Mouse (Mus musculus) adrenal gland, postnatal 14 days (tissue): ENCODE measurements around the gene Slc50a1. TPM values are rescaled to one million over a fixed set of nuclear protein-coding genes. Genes with fewer than 3 reads are reported as not detected.
A peak's percentile ranks its signal among the peaks of the same experiment; 100 is the strongest.

Source experiments
- DNase-seq: peaks from one replicate; pipeline ENCODE4 v3.0.0; 2021; ENCODE audit warnings: mixed read lengths
- total RNA-seq: library from RNA; stranded (reverse); gene quantifications from 2 replicates; pipeline ENCODE4 v1.2.3, GENCODE M21; 2021

Slc50a1 gene
- total RNA-seq, 1 experiment from 2014 or later, result 40.4 TPM

GRCm38 (mm10) chr3:89295685-89296230 is 25.4 kb upstream of the Slc50a1 start:
- no peak for DNase-seq

- DNase-seq, result no peak
Observed at GRCm38 (mm10) chr3:89294195-89294594, 23.8 kb upstream of the Slc50a1 start.

- DNase-seq, result no peak
Observed at GRCm38 (mm10) chr3:89293247-89293918, 23.0 kb upstream of the Slc50a1 start.

DNA sequence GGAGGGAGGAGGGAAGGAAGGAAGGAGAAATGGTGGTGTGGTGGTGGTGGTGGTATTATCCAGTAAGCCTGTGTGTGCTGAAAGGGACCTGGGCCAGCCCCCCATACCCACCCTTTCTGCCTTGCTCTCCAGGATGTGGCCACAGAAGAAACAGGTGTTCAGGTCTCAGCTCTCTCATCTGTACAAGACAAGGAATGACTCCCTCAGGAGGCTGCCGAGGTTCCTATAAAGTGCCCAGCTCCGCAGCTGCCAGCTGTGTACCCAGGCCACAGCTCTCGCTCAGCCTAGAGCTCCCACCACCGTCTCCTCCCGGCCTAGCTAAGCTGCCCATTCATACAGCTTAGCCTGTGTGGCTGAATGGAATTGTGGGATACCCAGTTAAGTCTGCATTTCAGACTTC is 21.9 kb upstream of the Slc50a1 start:
- DNase-seq, result no peak

DNA sequence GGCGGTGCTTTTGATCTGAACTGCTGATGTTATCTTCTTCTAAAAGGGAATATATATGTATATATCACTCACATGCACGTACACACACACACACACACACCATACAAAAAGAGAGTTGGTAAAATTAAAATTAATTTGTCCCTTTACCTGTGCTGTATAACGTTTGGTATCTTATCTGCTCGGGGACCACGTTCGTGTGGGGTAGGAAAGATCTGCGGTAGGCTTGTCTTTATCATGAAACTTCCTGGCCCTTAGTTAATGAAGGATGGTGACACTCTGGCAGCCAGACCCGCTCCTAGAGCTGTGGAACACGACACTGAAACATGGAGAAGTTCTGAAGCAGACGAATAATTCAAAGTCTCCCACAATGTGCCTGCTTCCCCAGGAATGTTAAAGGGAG is 21.5 kb upstream of the Slc50a1 start:
- no peak for DNase-seq

- DNase-seq, result peak; percentile 28
Observed at GRCm38 (mm10) chr3:89288503-89288928, 18.1 kb upstream of the Slc50a1 start.

- DNase-seq, result no peak
Observed at GRCm38 (mm10) chr3:89287286-89287685, 16.9 kb upstream of the Slc50a1 start.

DNA sequence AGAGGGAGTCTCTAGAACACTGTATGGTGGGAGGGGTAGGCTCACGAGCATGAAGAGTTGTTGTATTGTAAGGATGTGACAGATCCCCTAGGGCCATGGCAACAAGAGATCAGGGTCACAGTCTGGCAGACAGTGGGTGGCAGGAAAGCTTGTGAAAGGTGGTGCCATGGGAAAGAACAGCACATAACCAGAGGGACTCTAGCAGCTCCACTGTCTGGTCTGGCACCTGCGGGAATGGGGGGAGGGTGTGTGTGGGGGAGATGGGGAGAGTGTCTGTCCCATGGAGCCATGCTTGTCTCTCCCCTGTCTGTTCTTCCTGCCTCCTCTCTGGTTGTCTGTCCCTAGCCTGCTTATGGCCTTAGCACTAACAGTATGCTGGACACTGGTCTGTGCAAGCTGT is 15.2 kb upstream of the Slc50a1 start:
- no peak for DNase-seq

DNA sequence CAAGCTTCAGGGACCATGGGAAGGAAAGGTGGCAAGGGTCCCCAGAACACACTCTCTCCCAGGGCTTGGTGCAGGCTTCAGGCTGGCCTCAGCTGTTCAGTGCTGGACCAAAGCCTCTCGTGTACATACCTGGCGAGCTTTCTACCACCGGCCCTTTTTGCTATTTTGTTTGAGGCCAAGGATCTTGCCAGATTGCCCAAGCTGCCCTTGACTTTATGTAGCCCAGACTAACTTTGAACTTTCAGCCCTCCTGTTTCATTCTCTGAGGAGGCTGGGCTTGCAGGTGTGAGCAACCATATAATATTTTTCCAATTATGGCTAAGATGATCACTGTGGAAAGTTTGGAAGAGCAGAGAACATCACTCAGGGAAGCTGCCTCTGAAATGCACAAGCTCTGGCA is 13.9 kb upstream of the Slc50a1 start:
- no peak for DNase-seq

- no peak for DNase-seq
Observed at GRCm38 (mm10) chr3:89282291-89282643, 11.9 kb upstream of the Slc50a1 start.

- peak; percentile 92 for DNase-seq
Observed at GRCm38 (mm10) chr3:89281579-89282290, 11.4 kb upstream of the Slc50a1 start.

DNA sequence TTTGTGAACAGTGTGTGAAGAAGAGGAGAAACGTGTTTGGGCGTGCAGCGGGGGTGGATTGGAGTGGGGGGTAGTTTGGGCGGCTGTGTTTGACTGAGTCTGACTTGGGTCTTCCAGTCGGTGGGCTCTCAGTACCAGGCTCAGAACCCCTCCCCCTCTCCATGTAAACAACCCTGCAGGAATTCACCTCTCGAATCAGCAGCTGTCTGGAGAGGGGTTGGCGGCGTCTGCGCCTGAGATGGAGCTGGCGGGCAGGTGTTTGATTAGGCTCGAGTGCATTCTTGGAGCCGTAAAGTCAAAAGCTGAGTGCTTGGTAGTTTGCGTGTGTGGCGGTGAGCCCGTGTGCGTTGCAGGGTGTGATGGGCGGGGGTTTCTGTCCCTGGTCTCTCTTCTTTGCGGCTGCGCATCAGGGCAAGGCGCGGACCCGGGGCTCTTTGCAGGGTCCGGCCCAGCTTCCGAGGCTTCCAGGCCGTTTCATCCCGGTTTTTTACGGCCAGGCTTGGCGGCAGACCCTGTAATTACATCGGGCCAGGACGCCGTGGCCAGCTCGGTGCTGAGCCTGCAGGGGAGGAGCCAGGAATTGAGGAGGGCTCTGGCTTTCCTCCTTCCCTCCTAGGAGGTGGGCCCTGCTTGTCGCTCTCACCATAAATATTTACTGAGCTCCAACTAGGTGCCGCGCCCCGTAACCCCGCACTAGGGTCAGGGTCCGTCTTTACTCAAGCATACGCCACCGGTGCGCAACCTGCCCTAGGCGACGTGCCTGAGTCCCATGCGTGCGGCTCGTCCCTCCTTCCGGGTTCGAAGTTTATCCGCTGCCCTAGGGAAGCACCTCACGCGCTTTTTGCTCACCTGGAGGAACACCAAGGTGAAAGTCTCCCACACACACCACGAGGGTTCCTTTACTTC is 10.5 kb upstream of the Slc50a1 start, which contains the start of gene Efna1:
Gene Efna1, minus strand, starts transcription at position 537 of the 906 bp plus-strand sequence.
- DNase-seq, result peak; percentile 61

DNA sequence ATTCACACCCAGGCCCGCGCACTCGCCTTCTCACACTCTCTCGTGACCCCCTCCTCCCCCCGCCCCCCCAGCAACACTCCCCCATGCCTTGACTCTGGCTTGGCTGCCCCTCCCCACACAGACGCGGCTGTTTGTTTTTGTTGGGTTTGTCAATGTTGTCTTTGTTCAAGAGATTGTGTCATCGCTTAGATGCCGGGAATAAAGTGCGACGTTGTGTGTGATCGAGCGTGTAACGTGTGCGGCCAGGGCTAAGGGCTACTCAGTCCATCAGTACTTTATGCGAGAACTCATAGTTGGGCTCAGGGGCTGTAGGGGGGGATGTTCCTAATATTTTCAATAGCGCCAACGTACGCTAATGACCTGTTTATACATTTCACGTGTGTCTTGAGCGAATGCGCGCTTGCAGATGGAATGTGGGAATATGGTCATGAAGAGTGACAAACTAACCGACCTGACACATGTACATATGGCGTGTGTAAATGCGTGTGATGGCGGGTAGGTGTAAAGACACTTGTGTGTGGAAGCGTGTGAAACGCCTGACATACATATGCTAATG is 9.8 kb upstream of the Slc50a1 start:
- DNase-seq, result peak; percentile 38

DNA sequence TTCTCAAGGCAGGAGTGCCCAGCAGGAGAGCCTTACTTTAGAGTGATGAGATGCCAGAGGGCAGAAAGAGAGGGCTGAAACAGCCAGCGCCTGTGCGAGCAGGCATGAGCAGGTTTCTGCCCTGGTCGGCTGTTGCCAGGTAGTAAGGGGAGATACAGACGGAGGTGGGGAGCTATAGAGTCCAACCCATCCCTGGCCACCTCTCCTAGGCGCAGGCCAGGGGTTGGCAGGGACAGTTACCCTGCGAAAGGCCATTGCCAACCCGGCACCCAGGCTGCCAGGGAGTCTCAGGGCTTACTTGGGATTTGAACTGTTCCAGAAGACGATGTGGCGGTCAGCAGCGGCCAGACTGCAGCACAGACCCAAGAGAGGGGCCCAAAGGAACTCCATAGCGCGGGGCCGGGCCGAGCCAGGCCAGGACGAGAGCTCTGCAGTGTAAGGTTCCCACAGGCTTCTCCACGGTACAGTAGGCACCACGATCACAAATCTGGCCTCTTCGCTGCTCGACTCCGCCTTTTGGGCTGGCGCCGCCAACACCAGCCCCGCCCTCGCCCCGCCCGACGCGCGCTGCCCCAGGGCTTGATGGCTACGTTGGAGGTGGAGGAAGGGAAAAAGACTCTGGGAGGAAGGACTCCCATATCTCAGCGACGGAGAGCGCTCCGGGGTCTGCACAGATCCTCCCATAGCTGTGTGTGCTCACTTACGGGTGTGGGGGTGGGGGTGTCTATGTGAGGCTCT is 9.0 kb upstream of the Slc50a1 start:
- DNase-seq, result peak; percentile 92

DNA sequence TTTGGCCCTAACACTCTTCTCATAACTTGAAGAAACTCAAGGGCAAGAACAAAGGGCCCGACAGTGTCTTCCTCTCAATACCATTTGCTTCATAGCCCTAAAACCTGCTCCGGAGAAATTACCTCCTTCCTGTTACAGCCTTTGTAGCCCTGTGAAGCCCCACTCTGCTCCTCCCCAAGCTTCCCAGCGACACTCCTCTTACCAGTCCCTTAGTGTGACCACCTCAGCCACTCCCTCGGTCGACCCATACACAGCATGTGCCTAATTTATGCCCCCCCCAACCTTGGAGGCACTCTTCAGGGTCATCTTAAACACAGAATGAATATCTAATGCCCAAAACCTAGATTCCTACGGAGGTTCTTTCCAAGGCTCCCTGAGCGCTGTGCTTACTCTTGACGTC is 8.3 kb upstream of the Slc50a1 start:
- no peak for DNase-seq

DNA sequence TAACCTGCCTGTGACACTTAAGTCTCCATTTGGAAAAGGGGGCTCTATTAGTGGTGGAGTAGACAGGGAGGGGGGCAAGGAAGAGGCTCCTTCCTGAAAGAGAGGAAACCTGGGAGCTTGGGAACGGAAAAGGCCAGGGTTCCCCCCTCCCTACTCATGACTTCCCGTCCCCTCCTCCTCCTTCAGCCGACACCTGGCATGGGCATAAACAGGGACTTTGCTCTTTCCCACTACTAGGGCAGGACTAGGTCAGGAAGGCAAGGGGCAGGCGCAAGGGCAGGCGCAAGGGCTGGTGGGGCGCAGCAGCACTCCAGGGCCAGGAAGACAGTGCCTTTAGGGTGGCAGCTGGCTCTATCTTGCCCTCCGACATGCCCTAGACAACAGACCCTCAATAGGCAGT is 7.7 kb upstream of the Slc50a1 start:
- DNase-seq, result peak; percentile 62

GRCm38 (mm10) chr3:89277281-89278021 is 7.1 kb upstream of the Slc50a1 start:
- DNase-seq, result peak; percentile 21

DNA sequence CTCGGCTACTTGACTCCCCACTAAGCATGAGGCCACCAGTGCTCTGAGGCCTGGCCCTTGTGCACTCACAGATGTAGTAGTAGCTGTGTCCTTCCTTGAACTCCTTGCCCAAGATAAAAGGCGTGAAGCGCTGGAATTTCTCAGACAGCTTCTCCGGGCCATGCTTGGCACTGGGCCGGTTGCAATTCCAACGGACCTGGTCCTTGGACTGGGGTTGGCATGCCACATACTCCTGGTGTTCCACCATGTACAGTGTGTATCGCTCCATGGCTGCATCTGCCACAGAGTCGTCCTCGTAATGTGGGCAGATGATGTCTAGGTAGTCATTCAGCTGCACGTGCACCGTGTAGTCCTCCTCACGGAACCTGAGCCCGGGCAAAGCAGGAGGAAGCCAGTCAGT is 5.7 kb upstream of the Slc50a1 start:
- no peak for DNase-seq

DNA sequence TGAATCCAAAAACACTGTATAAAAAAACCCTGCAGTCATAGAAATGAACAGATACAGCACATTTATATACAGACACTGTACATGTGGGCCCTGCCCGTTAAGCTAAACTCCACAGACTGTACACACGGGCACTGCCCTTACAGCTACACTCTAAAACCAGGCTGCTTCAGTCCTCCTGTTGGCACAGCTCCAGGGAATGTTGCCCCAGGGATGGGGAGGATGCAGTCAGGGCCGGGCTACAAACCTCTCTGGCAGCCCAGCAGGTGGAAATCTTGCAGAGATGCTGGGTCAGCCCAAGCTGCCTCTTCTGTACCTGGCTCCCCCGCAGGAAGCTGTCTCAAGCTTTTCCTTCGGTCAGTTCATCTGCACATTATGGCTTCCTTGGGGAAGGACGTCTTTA is 1.4 kb upstream of the Slc50a1 start:
- peak; percentile 49 for DNase-seq

- peak; percentile 78 for DNase-seq
Observed at GRCm38 (mm10) chr3:89270891-89271290, 521 bp upstream of the Slc50a1 start.

GRCm38 (mm10) chr3:89268916-89269315 is 1.5 kb downstream of the Slc50a1 start:
- DNase-seq, result no peak
